Mouse (Mus musculus) thymus, postnatal 10 days (tissue): Measurements from ENCODE around the gene Il1r1.

Source experiments
- DNase-seq, 2 experiments: peaks; one replicate each; pipeline ENCODE4 v3.0.0; 2021; ENCODE audit warnings: low spot score in 2 of 2

The Il1r1 gene

GRCm38 (mm10) chr1:40362784-40363183 is 137.9 kb downstream of the Il1r1 start:
- DNase-seq: no peak
